Mouse (Mus musculus): Measurements from ENCODE around the gene Hcfc2. TPM values are rescaled to one million over a fixed set of nuclear protein-coding genes. Genes with fewer than 3 reads are reported as not detected.

Hcfc2 gene
- polyA plus RNA-seq, 1 experiment = 12.2 TPM

GRCm38 (mm10) chr10:82741354-82741753, 45.4 kb downstream of the Hcfc2 start:
- DNase-seq (ENCODE audit: low read depth) = no peak

GRCm38 (mm10) chr10:82741876-82742275, 45.9 kb downstream of the Hcfc2 start:
- DNase-seq (ENCODE audit: low read depth) = no peak

- DNase-seq (ENCODE audit: low read depth) = no peak
Measured at GRCm38 (mm10) chr10:82742578-82742977, 46.6 kb downstream of the Hcfc2 start.

- DNase-seq (ENCODE audit: low read depth) = no peak
Measured at GRCm38 (mm10) chr10:82744296-82744695, 48.3 kb downstream of the Hcfc2 start.

GRCm38 (mm10) chr10:82745301-82745700, 49.3 kb downstream of the Hcfc2 start:
- DNase-seq (ENCODE audit: low read depth) = no peak

- no peak for DNase-seq (ENCODE audit: low read depth)
Measured at GRCm38 (mm10) chr10:82746988-82747850, 51.3 kb downstream of the Hcfc2 start.

GRCm38 (mm10) chr10:82750778-82751177, 54.8 kb downstream of the Hcfc2 start:
- DNase-seq (ENCODE audit: low read depth) = no peak

- no peak for DNase-seq (ENCODE audit: low read depth)
Measured at GRCm38 (mm10) chr10:82752921-82753320, 57.0 kb downstream of the Hcfc2 start.

- no peak for DNase-seq (ENCODE audit: low read depth)
Measured at GRCm38 (mm10) chr10:82754642-82755041, 58.7 kb downstream of the Hcfc2 start.

GRCm38 (mm10) chr10:82755213-82755890, 59.4 kb downstream of the Hcfc2 start:
- DNase-seq (ENCODE audit: low read depth) = no peak

- no peak for DNase-seq (ENCODE audit: low read depth)
Measured at GRCm38 (mm10) chr10:82756466-82756865, 60.5 kb downstream of the Hcfc2 start.

GRCm38 (mm10) chr10:82757341-82757740, 61.4 kb downstream of the Hcfc2 start:
- DNase-seq (ENCODE audit: low read depth) = no peak

- no peak for DNase-seq (ENCODE audit: low read depth)
Measured at GRCm38 (mm10) chr10:82758368-82758767, 62.4 kb downstream of the Hcfc2 start.

- no peak for DNase-seq (ENCODE audit: low read depth)
Measured at GRCm38 (mm10) chr10:82758878-82759277, 62.9 kb downstream of the Hcfc2 start.

- DNase-seq (ENCODE audit: low read depth) = no peak
Measured at GRCm38 (mm10) chr10:82759706-82760105, 63.7 kb downstream of the Hcfc2 start.

- DNase-seq (ENCODE audit: low read depth) = no peak
Measured at GRCm38 (mm10) chr10:82761037-82761811, 65.3 kb downstream of the Hcfc2 start.

- no peak for DNase-seq (ENCODE audit: low read depth)
Measured at GRCm38 (mm10) chr10:82762756-82763681, 67.1 kb downstream of the Hcfc2 start.

- peak; percentile 75 for DNase-seq (ENCODE audit: low read depth)
Measured at GRCm38 (mm10) chr10:82763840-82764631, 68.1 kb downstream of the Hcfc2 start, which contains the start of gene Nfyb. Nfyb (minus strand) TSS chr10:82764144.

- no peak for DNase-seq (ENCODE audit: low read depth)
Measured at GRCm38 (mm10) chr10:82768901-82769300, 72.9 kb downstream of the Hcfc2 start.

- no peak for DNase-seq (ENCODE audit: low read depth)
Measured at GRCm38 (mm10) chr10:82770713-82771112, 74.8 kb downstream of the Hcfc2 start.

Data from gonadal fat pad, adult 2 months (tissue).